Mouse (Mus musculus): ENCODE results near the gene Nxph1. TPM values are rescaled to one million over a fixed set of nuclear protein-coding genes. Genes with fewer than 3 reads are reported as not detected.

Nxph1 gene
- polyA plus RNA-seq, 1 experiment, result 0.07 TPM

DNA sequence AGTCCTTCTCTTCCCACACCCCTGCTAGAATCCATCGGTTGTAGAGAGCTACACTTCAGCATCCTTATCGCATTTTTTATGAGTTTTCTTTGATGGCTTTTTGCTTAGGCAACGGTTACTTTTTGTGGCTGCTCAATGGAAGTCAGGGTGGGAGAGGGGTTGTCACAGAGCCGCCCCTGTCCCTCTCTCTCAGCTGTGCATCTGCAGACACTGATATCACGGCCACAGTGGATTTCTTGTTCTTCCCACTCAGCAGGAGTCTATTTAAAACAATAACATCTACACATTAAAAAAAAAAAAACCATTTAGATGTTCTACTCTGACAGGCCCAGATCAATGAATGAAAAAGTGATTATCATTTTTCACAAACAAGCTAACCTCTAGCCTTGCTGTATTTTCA is 13.0 kb upstream of the Nxph1 start:
- Histone ChIP-seq H3K27ac (ENCODE audit: insufficient read depth, low read length) (no peak overlapping the region), H3K4me1 (ENCODE audit: control insufficient read depth, insufficient read depth, insufficient read length) (no peaks in the 10 kb centered on the region), H3K4me3 (ENCODE audit: extremely low read depth, insufficient read depth, insufficient read length) (no peak overlapping the region), H3K27me3 (ENCODE audit: control insufficient read depth, insufficient read depth, low read length) (no peaks in the 10 kb centered on the region), H3K36me3 (ENCODE audit: control insufficient read depth, insufficient read depth, low read length) (no peaks in the 10 kb centered on the region)
- TF ChIP-seq POLR2A (IDR thresholded peaks at IDR 0.05; ENCODE audit: low read depth, low read length) (no peak), CTCF (IDR thresholded peaks at IDR 0.05; ENCODE audit: extremely low read depth, insufficient read depth, insufficient read length, insufficient replicate concordance) (no peak)
- 58% methylated on average over 5 of the region's 5 CpGs for WGBS
- DNase-seq (ENCODE audit: low read depth in 1 of 2, low spot score in 2 of 2), result no peak

DNA sequence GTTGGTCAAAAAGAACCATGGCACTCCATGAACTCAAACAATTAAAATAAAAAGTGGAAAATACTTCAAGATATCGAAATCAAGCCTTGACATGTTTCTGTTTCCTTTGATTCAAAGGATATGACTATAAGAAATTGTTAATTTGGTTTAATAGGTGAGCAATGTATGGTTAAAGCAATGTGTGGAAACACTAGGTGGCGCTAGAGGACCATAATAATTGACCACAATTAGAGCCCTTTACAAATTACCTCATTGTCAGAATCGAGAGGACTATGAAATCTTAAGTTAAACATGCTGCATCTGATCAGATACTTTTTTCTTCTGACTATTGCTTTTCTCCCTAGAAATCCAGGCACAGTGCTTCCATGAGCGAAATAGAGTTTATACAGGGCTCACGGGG is 12.5 kb upstream of the Nxph1 start:
- H3K27ac ChIP-seq (ENCODE audit: insufficient read depth, low read length), result no peak overlapping the region
- H3K27me3 ChIP-seq (ENCODE audit: control insufficient read depth, insufficient read depth, low read length), result no peaks in the 10 kb centered on the region
- WGBS, result 16% methylated on average over 5 of the region's 5 CpGs
- no peak overlapping the region for H3K4me3 ChIP-seq (ENCODE audit: extremely low read depth, insufficient read depth, insufficient read length)
- TF ChIP-seq POLR2A (IDR thresholded peaks at IDR 0.05; ENCODE audit: low read depth, low read length) (no peak), CTCF (IDR thresholded peaks at IDR 0.05; ENCODE audit: extremely low read depth, insufficient read depth, insufficient read length, insufficient replicate concordance) (no peak)
- H3K4me1 ChIP-seq (ENCODE audit: control insufficient read depth, insufficient read depth, insufficient read length), result no peaks in the 10 kb centered on the region
- H3K36me3 ChIP-seq (ENCODE audit: control insufficient read depth, insufficient read depth, low read length), result no peaks in the 10 kb centered on the region
- no peak for DNase-seq (ENCODE audit: low read depth in 1 of 2, low spot score in 2 of 2)

DNA sequence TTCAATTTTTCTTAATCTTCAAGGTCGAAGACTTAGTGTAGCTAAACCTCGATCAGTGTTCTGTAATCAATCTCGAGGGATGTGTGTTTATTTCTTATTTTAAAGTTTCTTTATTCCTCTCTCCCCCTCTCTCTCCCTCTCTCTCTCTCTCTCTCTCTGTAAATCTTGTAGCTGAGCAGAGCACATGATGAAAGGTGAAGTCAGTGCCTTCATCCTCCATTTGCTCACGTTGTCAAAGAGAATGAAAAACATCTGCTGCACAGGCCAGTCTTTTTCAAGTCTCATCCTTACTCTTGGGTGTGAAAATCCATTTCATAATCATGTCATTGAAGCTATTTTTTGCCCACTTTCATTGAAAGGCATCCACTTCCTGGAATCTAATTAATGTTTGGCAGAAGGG is 12.1 kb upstream of the Nxph1 start:
- Histone ChIP-seq H3K4me1 (ENCODE audit: control insufficient read depth, insufficient read depth, insufficient read length) (no peaks in the 10 kb centered on the region), H3K27me3 (ENCODE audit: control insufficient read depth, insufficient read depth, low read length) (no peaks in the 10 kb centered on the region), H3K27ac (ENCODE audit: insufficient read depth, low read length) (no peak overlapping the region), H3K36me3 (ENCODE audit: control insufficient read depth, insufficient read depth, low read length) (no peaks in the 10 kb centered on the region), H3K4me3 (ENCODE audit: extremely low read depth, insufficient read depth, insufficient read length) (no peak overlapping the region)
- DNase-seq (ENCODE audit: low read depth in 1 of 2, low spot score in 2 of 2), result no peak
- TF ChIP-seq CTCF (IDR thresholded peaks at IDR 0.05; ENCODE audit: extremely low read depth, insufficient read depth, insufficient read length, insufficient replicate concordance), result no peak
- no peak for TF ChIP-seq POLR2A (IDR thresholded peaks at IDR 0.05; ENCODE audit: low read depth, low read length)
- 29% methylated on average over 4 of the region's 4 CpGs for WGBS

DNA sequence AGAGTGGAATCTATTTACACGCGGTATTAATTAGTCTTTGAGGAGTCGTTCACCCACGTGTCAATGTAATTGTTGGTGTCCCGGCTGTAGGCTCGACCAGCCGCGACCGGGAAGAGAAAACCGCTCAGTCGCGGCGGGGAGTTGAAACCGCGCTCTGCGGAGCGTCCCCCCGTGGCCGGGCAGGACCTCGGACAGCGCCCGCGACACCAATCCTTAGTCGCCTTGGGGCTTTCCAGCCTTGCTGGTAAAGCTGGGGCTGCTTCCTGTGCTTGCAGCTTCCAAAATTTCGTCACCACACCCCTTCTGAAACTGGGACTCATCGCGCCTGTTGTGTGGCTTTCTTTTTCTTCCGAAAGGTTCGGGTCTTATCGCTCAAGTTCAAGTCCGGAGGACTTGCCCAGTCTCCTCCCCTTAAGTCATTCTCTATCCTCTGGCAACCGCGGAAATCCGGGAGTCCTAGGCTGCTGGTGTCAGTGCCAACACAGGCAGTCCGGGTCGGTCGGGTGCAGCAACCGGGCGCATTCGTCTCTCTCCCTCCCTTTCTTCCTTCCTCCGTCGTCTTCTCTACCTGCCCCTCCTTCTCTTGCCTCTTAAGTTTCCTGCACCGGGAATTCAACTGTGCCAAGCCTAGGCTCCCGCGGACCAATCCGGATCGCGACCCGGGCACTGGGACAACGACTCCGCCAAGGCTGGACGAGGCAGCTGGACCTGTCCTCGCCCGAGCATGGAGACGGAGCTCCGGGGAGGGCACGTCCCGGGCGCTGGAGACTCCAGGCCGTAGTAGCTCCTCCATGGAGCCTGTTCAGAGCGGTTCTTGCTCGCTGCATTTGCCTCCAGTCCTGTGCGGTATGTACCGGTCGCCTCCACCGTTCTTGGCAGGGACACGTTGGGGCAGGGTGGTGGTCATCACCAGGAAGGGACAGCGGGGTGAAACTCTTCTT is 510 bp downstream of the Nxph1 start:
- no peak for DNase-seq (ENCODE audit: low read depth in 1 of 2, low spot score in 2 of 2)
- 2% methylated on average over 68 of the region's 68 CpGs for WGBS

DNA sequence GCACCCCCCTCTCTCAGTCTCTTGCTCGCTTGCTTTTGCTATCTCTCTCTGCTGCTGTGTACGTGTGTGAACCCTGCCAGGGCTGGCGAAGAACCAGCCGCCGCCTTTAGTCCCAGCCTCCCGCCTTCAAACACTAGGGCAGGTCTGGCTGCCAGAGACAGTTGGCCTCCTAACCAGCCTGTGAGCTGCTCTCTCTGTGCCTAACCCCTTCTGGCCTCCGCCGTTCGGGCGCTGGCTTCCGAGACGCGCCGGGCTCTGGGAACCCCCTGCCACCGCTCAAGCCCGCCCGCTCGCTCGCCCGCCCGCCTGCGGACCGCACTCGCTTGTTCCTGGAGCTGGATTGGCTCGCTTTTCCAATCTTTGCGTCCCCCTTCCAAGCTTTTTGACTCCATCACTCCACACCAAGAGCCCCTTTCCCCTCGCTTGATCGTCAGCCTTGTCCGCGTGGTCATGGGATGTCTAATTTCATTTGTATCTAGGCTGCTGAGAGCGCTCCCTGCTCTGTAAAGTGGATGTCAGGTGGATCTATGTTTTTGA is 1.5 kb downstream of the Nxph1 start:
- 3% methylated on average over 31 of the region's 31 CpGs for WGBS
- TF ChIP-seq POLR2A (IDR thresholded peaks at IDR 0.05; ENCODE audit: low read depth, low read length), result no peak
- TF ChIP-seq CTCF (IDR thresholded peaks at IDR 0.05; ENCODE audit: extremely low read depth, insufficient read depth, insufficient read length, insufficient replicate concordance), result no peak
- Histone ChIP-seq H3K27me3 (ENCODE audit: control insufficient read depth, insufficient read depth, low read length) (peaks cover 26% of the 10 kb centered on the region), H3K27ac (ENCODE audit: insufficient read depth, low read length) (no peak overlapping the region), H3K4me1 (ENCODE audit: control insufficient read depth, insufficient read depth, insufficient read length) (no peaks in the 10 kb centered on the region), H3K36me3 (ENCODE audit: control insufficient read depth, insufficient read depth, low read length) (no peaks in the 10 kb centered on the region), H3K4me3 (ENCODE audit: extremely low read depth, insufficient read depth, insufficient read length) (no peak overlapping the region)
- DNase-seq (ENCODE audit: low read depth in 1 of 2, low spot score in 2 of 2), result no peak

More for the DNA sequence above, 510 bp downstream of the Nxph1 start:
- Histone ChIP-seq H3K4me3 (ENCODE audit: extremely low read depth, insufficient read depth, insufficient read length) (no peak overlapping the region), H3K27me3 (ENCODE audit: control insufficient read depth, insufficient read depth, low read length) (peaks cover 26% of the 10 kb centered on the region), H3K27ac (ENCODE audit: insufficient read depth, low read length) (no peak overlapping the region), H3K36me3 (ENCODE audit: control insufficient read depth, insufficient read depth, low read length) (no peaks in the 10 kb centered on the region), H3K4me1 (ENCODE audit: control insufficient read depth, insufficient read depth, insufficient read length) (no peaks in the 10 kb centered on the region)
- TF ChIP-seq CTCF (IDR thresholded peaks at IDR 0.05; ENCODE audit: extremely low read depth, insufficient read depth, insufficient read length, insufficient replicate concordance), result no peak
- no peak for TF ChIP-seq POLR2A (IDR thresholded peaks at IDR 0.05; ENCODE audit: low read depth, low read length)

DNA sequence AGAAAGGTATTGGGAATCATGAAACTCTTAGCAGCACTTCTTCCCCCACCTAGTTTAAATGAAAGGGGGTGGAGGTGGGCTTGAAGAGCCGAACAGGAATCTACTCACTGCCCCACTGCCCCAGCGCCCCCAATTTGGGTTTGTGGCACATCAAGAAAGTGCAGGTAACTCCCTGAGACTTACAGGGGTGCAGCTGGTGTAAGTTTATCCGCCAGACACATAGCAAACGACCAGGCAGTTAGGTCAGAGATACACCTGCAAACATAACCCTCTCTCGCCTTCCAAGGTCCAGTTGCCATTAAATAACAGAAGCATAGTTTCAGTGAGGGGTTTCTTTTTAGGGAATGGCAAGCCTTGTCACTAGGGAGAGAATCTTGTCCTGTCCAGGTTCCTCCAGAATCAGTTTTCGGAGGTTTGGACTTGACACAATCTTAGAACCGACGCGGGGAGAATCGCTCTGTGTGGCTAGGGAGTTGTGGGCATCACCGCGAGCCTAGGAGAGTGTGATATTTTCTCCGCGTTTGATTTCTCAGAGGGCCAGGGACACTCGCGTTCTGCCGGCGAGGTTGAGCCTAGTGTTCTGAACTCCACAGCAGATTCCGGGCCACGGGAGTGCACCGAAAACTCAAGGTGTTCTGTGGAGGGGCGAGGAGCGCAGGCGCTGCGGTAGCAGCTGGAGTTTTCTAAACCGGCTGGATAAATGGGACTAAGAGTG is 2.5 kb downstream of the Nxph1 start:
- no peak overlapping the region for H3K27ac ChIP-seq (ENCODE audit: insufficient read depth, low read length)
- peaks cover 26% of the 10 kb centered on the region for H3K27me3 ChIP-seq (ENCODE audit: control insufficient read depth, insufficient read depth, low read length)
- no peak for TF ChIP-seq POLR2A (IDR thresholded peaks at IDR 0.05; ENCODE audit: low read depth, low read length)
- no peaks in the 10 kb centered on the region for H3K4me1 ChIP-seq (ENCODE audit: control insufficient read depth, insufficient read depth, insufficient read length)
- WGBS, result 5% methylated on average over 26 of the region's 26 CpGs
- no peaks in the 10 kb centered on the region for H3K36me3 ChIP-seq (ENCODE audit: control insufficient read depth, insufficient read depth, low read length)
- no peak for DNase-seq (ENCODE audit: low read depth in 1 of 2, low spot score in 2 of 2)
- H3K4me3 ChIP-seq (ENCODE audit: extremely low read depth, insufficient read depth, insufficient read length), result no peak overlapping the region

All from spleen, adult 2 months (tissue).